Mouse (Mus musculus) ES-E14 (cell line): ENCODE results near the gene St8sia6.

Experiments
- HCFC1 ChIP-seq: IDR thresholded peaks from 2 replicates; pipeline ENCODE4 v1.6.1; 2012; ENCODE audit warnings: low read length, inconsistent platforms, borderline replicate concordance; ENCODE audit not compliant: insufficient read depth
- MAFK ChIP-seq: IDR thresholded peaks from 2 replicates; pipeline ENCODE4 v1.6.1; 2014; ENCODE audit warnings: mild to moderate bottlenecking, low read depth, low read length, inconsistent platforms; ENCODE audit not compliant: insufficient read depth

GRCm38 (mm10) chr2:13757412-13757811, 36.5 kb downstream of the St8sia6 start:
- TF ChIP-seq HCFC1 (no peak), MAFK (no peak)
